Mouse (Mus musculus): ENCODE results near the gene Lbhd1.
A peak's percentile ranks its signal among the peaks of the same experiment; 100 is the strongest.
"Not testable (repeated sequence)": the region's sequence is repeated elsewhere in the genome, so short reads cannot be mapped to it uniquely, and the experiment has no call there.

Lbhd1 gene

DNA sequence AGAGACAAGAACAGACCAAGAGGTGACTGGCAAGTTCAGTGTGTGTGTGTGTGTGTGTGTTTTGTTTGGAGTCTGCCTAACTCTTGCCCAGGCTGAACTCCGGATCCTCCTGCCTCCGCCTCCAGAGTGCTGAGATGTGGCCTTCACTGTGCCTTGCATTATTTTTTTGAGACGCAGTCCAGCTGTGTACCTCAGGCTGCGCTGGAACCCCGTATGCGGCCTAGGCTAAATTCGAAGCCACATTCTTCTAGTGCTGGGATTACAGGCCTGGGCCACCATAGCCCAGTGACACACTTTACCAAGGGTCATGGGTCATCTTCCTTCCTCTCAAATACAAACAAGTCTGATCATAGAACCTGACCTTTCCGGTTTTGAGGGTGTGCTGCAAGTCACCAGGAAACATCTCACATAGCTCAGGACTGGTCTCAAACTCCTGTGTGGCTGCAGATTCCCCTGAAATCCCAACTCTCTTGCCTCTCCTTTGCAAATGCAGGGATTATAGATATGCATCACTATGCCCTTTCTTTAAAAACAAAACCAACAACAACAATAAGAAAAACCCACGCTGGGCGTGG is 11.2 kb upstream of the Lbhd1 start:
- DNase-seq = no peak

DNA sequence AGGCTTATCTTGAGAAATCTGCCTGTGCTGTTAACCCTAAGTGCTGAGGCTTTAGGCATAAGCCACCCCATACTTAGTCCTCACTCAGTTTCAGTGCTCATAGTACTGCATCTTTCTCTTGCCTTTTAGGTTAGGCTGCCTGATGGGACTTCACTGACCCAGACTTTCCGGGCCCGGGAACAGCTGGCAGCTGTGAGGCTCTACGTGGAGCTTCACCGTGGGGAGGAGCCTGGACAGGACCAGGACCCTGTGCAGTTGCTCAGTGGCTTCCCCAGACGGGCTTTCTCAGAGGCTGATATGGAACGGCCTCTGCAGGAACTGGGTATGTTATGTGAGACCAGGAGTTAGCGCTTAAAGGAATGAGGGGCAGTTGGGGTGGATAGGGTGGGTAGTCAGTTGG is 8.5 kb upstream of the Lbhd1 start:
- DNase-seq = no peak

GRCm38 (mm10) chr19:8880311-8881033 is 3.1 kb upstream of the Lbhd1 start, which contains the start of gene Uqcc3:
TSS of gene Uqcc3 (minus strand) at chr19:8880923.
- peak; percentile 93 for DNase-seq

DNA sequence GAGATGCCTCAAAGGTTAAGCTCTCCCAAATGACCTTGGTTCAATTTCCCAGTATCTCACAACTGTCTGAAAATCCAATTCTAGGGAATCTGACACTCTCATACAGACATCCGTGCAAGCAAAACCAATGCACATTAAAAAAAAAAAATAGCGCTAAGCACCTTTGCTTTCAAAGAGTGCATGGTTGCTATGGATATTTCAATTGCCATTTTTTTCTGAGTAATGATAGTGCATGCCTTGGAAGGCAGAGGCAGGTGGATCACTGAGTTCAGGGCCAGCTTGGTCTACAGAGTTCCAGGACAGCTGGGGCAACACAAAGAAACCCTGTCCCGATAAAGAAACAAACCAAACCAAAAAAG is 2.5 kb upstream of the Lbhd1 start:
- DNase-seq = no peak

DNA sequence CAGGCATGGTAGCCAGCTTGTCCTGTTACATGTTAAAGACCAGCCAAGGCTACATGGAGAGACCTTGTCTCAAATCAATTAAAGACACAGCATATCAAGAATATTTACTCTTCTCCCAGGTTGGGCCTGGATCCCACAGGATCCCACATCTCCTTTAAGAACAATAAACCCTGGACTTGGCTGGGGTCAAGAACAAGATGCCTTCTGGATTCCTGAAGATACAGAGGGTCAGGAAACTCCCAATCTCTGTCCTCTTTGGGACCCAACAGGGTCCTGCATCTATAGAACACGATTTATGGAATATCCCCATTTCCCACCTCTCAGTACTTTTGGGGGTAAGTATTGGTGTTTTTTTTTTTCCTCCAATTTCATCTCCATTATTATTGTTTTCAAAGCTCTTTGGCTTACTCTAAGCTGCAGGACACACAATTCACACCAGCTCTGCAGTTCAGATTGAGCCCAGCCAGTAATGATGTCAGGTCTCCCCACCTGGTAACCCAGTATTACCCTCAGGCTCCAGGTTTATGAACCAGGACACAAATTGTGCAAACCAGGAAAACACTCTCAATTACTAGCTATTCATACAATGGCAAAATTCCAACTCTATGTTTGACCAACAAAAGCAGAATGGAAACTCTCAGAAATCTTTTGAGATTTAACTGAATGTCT is 3.5 kb downstream of the Lbhd1 start:
- DNase-seq = no peak

- DNase-seq = no peak
These were observed 4.3 kb downstream of the Lbhd1 start for GRCm38 (mm10) chr19:8887585-8888463.

DNA sequence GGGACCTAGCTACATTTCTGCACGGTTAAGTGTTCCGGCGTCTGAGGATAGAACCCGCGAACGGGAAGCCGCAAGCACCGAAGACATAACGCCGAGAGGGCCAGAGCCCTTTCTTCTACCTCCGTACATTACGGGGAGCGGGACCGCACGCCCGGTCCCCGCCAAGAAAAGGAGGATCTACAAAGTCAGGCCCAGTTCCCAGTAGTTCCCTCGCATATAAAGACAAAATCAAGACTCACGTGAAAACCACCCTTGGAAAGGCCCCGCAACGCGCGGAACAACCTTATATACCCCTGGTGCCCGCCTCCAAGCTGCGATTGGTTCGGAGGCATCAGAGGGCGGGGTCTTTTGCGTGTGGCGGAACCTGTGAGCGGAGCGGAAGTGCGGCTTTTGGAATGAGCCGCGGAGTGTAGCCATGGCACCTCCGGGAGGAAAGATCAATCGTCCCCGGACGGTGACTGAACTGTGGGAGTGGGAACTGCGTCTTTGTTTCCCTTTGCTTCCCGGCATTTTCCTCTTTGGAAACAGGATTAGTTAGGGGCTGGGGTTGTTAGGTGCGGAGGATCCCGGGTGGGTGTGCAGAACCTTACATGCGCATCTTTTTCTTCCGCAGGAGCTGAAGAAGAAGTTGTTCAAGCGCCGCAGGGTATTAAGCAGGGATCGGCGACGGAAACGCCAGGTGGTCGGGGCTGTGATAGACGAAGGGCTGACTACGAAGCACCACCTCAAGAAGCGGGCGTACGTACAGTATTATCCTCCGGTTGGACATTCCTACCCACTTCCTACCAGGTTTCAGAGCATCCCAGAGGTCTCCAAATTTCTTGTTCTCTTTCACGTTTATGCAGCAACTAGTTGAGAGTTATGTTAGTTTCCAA is 5.2 kb downstream of the Lbhd1 start, which contains the start of the genes 1810009A15Rik and Gm49416:
Gene 1810009A15Rik, plus strand, starts transcription at position 343 of the 875 bp plus-strand sequence.
Gene Gm49416, plus strand, starts transcription at position 416 of the 875 bp plus-strand sequence.
- peak; percentile 97 for DNase-seq

DNA sequence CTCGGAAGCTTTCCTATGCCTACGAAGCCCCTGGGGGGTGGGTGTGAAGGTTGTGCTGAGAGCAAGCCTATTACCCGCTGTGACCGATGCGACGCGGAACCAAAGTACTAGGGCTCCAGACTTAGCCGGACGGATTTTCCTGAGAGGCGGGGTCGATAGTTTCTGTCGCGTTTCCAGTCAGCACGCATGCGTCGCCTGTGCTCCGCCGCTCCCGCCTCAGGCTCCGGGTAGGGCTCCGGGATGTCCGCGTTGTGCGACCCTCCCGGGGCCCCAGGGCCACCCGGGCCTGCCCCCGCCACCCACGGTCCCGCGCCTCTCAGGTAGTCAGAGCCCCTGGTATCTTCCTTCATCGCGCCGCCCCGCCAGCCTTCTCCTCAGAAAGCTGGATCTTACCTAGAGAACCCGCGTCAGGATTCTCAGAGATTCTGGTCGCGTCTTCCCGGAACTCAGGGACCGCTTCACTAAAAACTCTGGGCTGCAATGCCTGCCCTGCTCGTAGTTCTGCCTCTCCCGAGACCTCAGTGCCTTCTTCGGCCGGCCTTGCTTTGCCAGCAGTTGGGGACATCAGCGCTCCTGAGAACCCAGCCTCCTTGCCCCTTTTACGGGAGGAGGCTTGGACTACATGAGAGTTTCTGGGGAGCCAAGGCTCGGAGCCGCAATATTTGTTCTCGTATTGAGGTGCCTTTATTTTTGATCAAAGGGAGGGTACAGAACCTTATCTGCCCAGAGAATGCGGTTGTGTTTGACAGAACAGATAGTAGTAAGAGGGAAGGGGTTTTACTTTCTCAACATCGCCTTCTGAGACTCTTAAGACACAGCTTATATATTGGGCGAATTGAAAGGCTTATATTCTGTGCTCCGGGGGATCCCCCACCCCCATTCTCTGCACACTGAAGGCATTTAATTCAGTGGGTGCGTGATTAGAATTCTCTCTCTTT is 9.6 kb downstream of the Lbhd1 start, which contains the start of gene Ints5:
Gene Ints5, plus strand, starts transcription at position 177 of the 938 bp plus-strand sequence.
- DNase-seq = peak; percentile 89

DNA sequence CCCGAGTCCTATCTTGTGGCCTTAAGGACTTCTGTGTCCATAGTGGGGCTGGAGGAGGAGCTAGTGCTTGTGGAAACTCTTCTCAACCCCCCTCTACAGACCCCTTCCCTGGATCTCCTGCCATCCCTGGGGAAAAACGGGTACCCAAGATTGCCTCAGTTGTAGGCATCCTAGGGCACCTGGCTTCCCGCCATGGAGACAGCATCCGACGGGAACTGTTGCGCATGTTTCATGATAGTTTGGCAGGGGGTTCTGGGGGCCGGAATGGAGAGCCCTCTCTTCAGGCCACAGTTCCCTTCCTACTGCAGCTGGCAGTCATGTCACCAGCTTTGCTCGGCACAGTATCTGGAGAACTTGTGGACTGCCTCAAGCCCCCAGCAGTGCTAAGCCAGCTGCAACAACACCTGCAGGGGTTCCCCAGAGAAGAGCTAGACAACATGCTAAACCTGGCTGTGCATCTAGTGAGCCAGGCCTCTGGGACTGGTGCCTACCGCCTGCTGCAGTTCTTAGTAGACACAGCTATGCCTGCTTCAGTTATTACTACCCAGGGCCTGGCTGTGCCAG is 11.9 kb downstream of the Lbhd1 start:
- DNase-seq = no peak

GRCm38 (mm10) chr19:8896231-8896630 is 12.7 kb downstream of the Lbhd1 start:
- DNase-seq = not testable (repeated sequence)

DNA sequence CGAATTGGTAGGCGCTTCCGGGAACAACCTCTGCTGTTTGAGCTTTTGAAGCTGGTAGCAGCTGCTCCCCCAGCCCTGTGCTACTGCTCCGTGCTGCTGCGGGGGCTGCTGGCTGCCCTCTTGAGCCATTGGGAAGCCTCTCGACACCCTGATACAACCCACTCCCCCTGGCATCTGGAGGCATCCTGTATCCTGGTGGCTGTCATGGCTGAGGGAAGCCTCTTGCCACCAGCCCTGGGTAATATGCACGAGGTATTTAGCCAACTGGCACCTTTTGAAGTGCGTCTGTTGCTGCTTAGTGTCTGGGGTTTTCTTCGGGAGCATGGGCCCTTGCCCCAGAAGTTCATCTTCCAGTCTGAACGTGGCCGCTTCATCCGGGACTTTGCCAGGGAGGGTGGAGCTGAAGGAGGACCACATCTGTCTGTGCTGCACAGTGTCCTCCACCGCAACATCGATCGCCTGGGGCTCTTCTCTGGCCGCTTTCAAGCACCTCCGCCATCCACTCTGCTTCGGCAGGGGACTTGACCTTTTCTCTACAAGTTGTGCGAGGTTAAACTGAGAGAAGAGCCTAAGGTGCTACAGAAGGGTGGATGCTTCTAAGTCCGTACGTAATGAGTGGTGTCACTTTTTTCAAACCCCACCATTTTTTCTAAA is 13.8 kb downstream of the Lbhd1 start:
- peak; percentile 74 for DNase-seq

GRCm38 (mm10) chr19:8897865-8898495 is 14.4 kb downstream of the Lbhd1 start, which contains the start of gene Ganab:
TSS of gene Ganab (plus strand) at chr19:8898071.
- peak; percentile 98 for DNase-seq

GRCm38 (mm10) chr19:8898576-8898975 is 15.0 kb downstream of the Lbhd1 start:
- DNase-seq = no peak

DNA sequence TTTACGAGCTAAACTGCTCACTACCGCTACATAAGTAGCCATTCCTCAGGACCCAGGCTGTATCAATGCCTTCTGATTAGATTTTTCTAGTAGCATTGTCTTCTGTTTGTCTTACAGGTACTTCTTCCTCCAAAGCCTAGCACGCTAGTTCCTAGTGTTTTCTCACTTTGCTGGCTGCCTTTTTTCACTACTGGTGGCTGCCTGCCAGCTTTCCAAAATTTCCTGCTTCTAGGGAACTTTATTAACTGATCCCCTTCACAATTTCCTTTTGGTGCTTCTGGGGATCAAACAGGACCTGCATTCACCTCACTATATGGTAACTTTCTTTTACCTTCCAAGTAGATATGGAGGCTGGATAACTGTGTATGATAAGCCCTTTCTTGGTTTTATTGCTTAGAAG is 15.5 kb downstream of the Lbhd1 start:
- DNase-seq = peak; percentile 59

DNA sequence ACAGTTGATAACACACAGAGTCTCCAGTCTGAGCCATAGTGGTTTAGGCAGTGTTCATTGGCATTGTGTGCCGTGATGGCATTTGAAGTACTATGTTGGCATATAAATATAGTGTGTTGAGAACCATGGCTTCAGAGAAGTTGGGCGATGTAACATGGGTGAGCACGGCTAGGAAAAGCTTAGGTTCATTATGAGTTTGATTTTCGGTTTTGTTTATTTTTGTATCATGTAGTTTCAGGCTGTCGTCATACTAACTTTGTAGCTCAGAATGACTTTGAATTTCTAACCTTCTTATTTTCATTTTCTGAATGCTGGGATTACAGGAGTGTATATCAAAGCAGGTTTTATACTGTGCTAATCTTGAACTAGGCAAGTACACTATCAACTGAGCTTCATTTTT is 19.9 kb downstream of the Lbhd1 start:
- DNase-seq = no peak

DNA sequence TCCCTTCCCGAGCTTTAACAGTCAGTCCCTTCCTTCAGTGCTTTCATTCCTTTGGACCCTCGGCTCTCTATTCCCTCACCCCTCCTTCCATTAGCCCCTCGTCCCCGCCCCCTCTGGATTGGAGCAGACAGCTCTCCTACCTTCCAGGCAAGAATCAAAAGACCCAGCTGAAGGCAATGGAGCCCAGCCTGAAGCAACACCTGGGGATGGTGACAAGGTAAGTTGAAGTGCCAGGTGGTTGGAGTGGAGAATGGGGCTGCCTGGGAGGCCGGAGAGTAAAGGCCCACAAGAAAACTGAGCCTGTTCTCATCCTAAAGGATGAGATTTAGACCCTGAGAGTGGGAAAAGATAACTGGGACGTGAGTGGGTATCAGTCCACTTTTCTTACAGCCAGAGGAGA is 25.0 kb downstream of the Lbhd1 start:
- no peak for DNase-seq

- DNase-seq = no peak
These were observed 28.3 kb downstream of the Lbhd1 start for GRCm38 (mm10) chr19:8911810-8912209.

GRCm38 (mm10) chr19:8914212-8914611 is 30.7 kb downstream of the Lbhd1 start:
- no peak for DNase-seq

DNA sequence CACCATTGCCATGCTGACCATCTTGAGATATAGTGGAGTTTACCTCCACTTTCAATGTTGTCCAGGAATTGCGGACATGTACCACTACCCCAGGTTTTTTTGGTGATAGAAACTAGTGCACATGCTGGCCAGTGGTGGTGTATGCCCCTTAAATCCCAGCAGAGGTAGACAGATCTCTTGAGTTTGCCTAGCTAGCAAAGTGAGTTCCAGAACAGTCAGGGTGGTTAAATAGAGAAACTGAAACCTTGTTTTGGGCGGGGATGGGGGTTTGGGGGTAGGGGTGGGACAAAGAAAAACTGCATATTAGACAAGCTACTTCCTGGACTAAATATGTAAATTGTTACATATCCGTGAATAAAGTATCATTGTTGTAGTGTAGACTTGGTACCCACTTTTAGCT is 35.5 kb downstream of the Lbhd1 start:
- DNase-seq = no peak
